Mouse (Mus musculus): ENCODE results near the gene Tmem41a. TPM values are rescaled to one million over a fixed set of nuclear protein-coding genes. Genes with fewer than 3 reads are reported as not detected.

Gene Tmem41a
- total RNA-seq, 2 experiments from 2014 or later, result 17.5 to 18.1 TPM

DNA sequence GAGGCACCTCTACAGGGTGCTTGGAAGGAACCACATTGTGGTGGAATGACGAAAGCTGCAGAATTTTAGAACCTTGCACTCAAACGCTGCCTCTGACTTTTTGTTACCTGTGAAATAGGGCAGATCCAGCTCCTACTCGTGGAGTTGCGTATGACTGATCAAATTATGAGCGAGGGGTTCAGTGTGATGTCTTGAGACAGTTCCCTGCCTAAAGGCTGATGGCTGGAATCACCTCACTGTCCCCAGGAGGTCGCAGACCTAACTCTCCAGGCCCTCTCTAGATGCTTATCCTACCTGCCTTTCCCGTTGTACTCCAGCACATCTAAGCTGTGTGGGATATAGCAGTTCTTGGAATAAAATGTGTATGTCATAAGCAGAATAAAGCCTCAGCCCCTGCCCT lies 41.4 kb downstream of the Tmem41a start:
- no peak for DNase-seq (ENCODE audit: extremely low spot score in 1 of 2, low spot score in 1 of 2)

DNA sequence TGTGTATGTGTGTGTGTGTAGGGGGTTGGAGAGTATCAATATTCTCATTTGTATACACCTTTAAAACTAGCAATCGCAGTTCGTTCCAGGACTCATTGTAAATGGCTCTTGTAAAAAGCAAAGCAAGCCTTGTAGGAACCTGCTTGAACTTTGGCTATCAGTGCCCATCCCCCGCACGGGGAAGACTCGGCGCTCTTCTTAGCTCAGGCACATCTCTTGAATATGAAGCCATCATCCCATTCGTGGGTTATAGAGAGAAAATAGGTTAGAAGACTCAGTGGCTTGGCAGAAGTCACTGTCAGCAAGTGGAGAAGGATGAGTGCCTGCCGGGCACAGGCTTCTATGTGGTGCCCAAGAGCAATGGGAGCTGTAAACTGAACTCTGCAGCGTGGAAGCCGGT lies 42.7 kb downstream of the Tmem41a start:
- DNase-seq (ENCODE audit: extremely low spot score in 1 of 2, low spot score in 1 of 2), result no peak

DNA sequence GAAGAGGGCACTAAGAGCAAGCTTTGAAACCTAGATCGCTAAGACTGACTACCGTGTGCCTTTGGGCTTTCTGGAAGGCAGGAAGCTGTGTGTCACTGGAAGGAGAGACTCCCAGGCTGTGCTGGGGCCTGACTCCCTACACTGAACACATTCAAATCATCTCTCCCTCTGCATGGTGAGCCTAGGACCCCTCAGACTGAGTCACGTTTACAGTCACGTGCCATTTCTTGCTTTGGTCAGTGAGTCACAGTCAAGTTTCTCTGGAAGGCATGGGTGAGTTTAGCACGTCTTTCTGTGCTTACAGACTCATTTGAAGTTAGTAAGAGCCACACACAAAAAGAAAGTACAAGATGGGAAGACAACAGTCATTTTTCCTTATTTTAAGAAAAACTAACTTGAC lies 46.1 kb downstream of the Tmem41a start:
- DNase-seq (ENCODE audit: extremely low spot score in 1 of 2, low spot score in 1 of 2), result no peak

DNA sequence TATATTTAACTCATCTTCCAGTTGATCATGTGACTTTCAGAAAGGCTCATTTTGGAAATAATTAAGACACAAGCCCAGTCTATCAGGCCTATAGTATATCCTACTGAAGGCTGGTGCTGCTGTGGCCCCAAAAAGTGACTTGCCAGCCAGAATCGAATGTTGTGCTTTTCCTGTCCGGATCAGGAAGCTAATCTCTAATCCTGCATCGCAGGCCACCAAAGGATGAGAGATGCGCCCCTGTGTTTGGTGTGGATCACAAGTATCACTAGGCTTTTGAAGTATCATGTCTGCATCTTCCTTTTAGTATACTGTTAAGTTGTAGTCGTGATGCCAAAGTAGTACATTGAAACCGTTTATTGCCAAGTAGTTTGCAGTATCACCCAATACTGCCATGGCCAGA lies 53.5 kb downstream of the Tmem41a start:
- no peak for DNase-seq (ENCODE audit: extremely low spot score in 1 of 2, low spot score in 1 of 2)

DNA sequence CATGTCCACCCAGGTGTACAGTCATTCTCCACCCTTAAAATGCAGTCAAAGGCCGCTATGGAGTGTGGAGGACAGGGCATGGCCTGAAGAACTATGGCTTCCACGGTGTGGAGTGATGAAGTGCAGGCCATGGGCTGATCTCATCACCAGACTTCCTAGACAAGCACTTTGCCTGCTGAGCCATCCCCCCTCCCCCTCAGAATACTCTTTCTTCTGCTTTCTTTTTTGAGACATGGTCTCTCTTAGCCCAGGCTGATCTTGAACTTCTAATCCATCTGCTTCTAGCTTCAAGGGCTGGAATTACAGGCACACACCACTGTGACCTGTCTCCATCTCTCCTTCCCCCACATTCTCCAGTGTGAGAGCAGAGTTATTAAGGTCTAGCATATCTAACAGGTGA lies 59.8 kb downstream of the Tmem41a start:
- no peak for DNase-seq (ENCODE audit: extremely low spot score in 1 of 2, low spot score in 1 of 2)

Other genes with a start within 250 kb of the Tmem41a start
- gene Ehhadh, start 159.7 kb downstream of the Tmem41a start, total RNA-seq (2021), result 1 to 10 TPM; 1.4 to 1.8 TPM
- gene Map3k13, start 153.2 kb downstream of the Tmem41a start, total RNA-seq (2021), result 10 to 100 TPM; 13.5 to 15.5 TPM
- gene Liph, start 48.1 kb upstream of the Tmem41a start, total RNA-seq (2021), result under 1 TPM; 0.31 to 0.34 TPM
- gene Senp2, start 61.9 kb upstream of the Tmem41a start, total RNA-seq (2021), result 10 to 100 TPM; 79.2 to 84.9 TPM
- gene Igf2bp2, start 215.7 kb upstream of the Tmem41a start, total RNA-seq (2021), result under 1 TPM; 0.33 to 0.42 TPM

All from layer of hippocampus, postnatal 25 days (tissue).